Mouse (Mus musculus): Measurements from ENCODE around the gene Afm.

GRCm38 (mm10) chr5:90556052-90556451 lies 37.3 kb downstream of the Afm start:
- no peak for TF ChIP-seq CTCF (IDR thresholded peaks at IDR 0.05; ENCODE audit: extremely low read depth, insufficient read length, insufficient replicate concordance, low read depth, low read length)
- no peak for TF ChIP-seq POLR2A (IDR thresholded peaks at IDR 0.05; ENCODE audit: low read depth, low read length)
